Mouse (Mus musculus): ENCODE measurements around the gene Fmnl3.

GRCm38 (mm10) chr15:99416957-99417356 lies 46.7 kb upstream of the Fmnl3 start:
- TF ChIP-seq POLR2A (IDR thresholded peaks at IDR 0.05; ENCODE audit: control insufficient read depth, low read depth, low read length) (no peak), CTCF (IDR thresholded peaks at IDR 0.05; ENCODE audit: control insufficient read depth, insufficient read depth, insufficient replicate concordance, low read depth, low read length) (no peak)

Measured in testis, adult 2 months (tissue).